Mouse (Mus musculus): Measurements from ENCODE around the gene Kcnq1.

- TF ChIP-seq EP300 (IDR thresholded peaks at IDR 0.05; ENCODE audit: low read depth) (no peak), CTCF (IDR thresholded peaks at IDR 0.05; ENCODE audit: low read depth) (no peak)
Observed at GRCm38 (mm10) chr7:143123876-143124669, 17.9 kb downstream of the Kcnq1 start.
